Mouse (Mus musculus) testis, adult 2 months (tissue): ENCODE data around the gene Alk.

Source experiments
- CTCF ChIP-seq: fragments of 200-500 bp; IDR thresholded peaks from 2 replicates; pipeline ENCODE4 v1.5.1; 2012; ENCODE audit warnings: low read depth, mild to moderate bottlenecking, inconsistent platforms, low read length, moderate library complexity; ENCODE audit not compliant: control insufficient read depth, insufficient read depth, insufficient replicate concordance
- POLR2A ChIP-seq: fragments of 200-500 bp; IDR thresholded peaks from 2 replicates; pipeline ENCODE4 v1.6.1; 2012; ENCODE audit warnings: low read depth, mild to moderate bottlenecking, inconsistent platforms, low read length, moderate library complexity; ENCODE audit not compliant: control insufficient read depth

GRCm38 (mm10) chr17:71874795-71875194, 729.6 kb downstream of the Alk start:
- TF ChIP-seq POLR2A (no peak), CTCF (no peak)
